Mouse (Mus musculus): ENCODE results near the gene Olfr92. TPM values are rescaled to one million over a fixed set of nuclear protein-coding genes. Genes with fewer than 3 reads are reported as not detected.
"Not testable (repeated sequence)": the region's sequence is repeated elsewhere in the genome, so short reads cannot be mapped to it uniquely, and the experiment has no call there.

The Olfr92 gene
- polyA plus RNA-seq (2012; rRNA removed) (not detected in 2 replicates), polyA plus RNA-seq (2014; fragmentation: Nextera tagmentation; extraction: Ambion mirVana) (not detected in 2 replicates)

DNA sequence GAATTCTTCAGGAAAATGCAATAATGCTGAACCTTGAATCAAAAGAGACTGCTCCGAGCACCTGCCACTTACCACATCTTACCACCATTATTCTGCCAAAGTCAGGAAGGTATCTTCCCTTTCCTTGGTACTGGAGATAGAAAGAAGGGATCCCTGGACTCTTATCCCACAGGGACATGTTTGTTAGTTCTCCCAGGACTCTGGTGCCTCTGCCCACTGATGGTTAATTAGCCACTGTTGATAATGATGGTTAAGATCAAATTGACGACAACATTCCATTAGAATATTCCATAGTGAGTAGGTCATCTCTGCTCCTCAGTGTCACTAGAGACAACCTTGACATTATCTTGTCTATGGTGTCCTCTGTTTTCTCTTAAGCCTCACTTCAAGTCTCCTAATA lies at the start of gene Olfr92:
Gene Olfr92 (minus strand): TSS at position 101 of the 400 bp plus-strand sequence.
- H3K4me1 ChIP-seq (ENCODE audit: control insufficient read depth, insufficient read depth, low read length): no peaks in the 10 kb centered on the region
- no peak for ATAC-seq (ENCODE audit: low FRiP score, low read depth)

DNA sequence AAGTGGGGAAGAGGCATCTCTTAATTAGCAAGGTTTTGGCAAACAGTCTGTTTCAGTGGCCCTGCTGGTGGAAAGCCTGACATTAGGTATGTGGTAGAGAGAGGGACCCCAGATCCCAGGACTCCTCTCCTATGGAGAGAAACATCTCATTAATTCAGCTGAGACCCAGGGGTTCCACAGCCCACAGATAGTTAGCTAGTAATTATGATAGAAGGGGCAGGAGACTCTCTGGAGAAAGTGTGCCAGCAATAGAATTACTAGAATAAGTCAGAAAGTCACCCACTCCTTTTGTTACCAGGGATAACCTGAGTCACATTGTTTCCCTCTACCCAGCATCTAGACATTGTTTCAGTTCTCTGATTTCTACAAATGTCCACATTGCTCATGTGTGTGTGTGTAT lies 41.5 kb upstream of the Olfr92 start, which contains the start of gene Olfr93:
Gene Olfr93 (minus strand): TSS at position 101 of the 400 bp plus-strand sequence.
- ATAC-seq (ENCODE audit: low FRiP score, low read depth): no peak
- TF ChIP-seq POLR2A (IDR thresholded peaks at IDR 0.05; ENCODE audit: borderline replicate concordance, extremely low read depth, insufficient read depth, insufficient read length): no peak
- Histone ChIP-seq H3K4me1 (ENCODE audit: control insufficient read depth, insufficient read depth, low read length) (no peaks in the 10 kb centered on the region), H3K4me2 (replicated peaks; ENCODE audit: low read depth, low read length, severe bottlenecking) (no peak within 1 kb of the TSS), H3K27me3 (ENCODE audit: control insufficient read depth, insufficient read depth, low read length) (no peaks in the 10 kb centered on the region), H3K4me3 (replicated peaks; ENCODE audit: low read length) (no peak within 1 kb of the TSS), H3K9ac (ENCODE audit: low read depth, low read length, severe bottlenecking) (no peak within 1 kb of the TSS), H3K9me3 (ENCODE audit: control insufficient read depth, low read length) (no peaks in the 10 kb centered on the region), H3K36me3 (ENCODE audit: control insufficient read depth, insufficient read depth, low read length) (no peaks in the 10 kb centered on the region), H3K27ac (replicated peaks; ENCODE audit: low read depth, low read length) (no peak within 1 kb of the TSS)
- DNase-seq (ENCODE audit: low spot score): no peak

More for the DNA sequence above, at the start of gene Olfr92:
- TF ChIP-seq POLR2A (IDR thresholded peaks at IDR 0.05; ENCODE audit: borderline replicate concordance, extremely low read depth, insufficient read depth, insufficient read length): no peak
- DNase-seq (ENCODE audit: low spot score): no peak
- no peak within 1 kb of the TSS for H3K4me2 ChIP-seq (replicated peaks; ENCODE audit: low read depth, low read length, severe bottlenecking)
- no peaks in the 10 kb centered on the region for H3K36me3 ChIP-seq (ENCODE audit: control insufficient read depth, insufficient read depth, low read length)
- H3K9ac ChIP-seq (ENCODE audit: low read depth, low read length, severe bottlenecking): no peak within 1 kb of the TSS
- no peak within 1 kb of the TSS for H3K27ac ChIP-seq (replicated peaks; ENCODE audit: low read depth, low read length)
- WGBS: 82% methylated on average over 2 of the region's 2 CpGs
- no peaks in the 10 kb centered on the region for H3K27me3 ChIP-seq (ENCODE audit: control insufficient read depth, insufficient read depth, low read length)
- no peak within 1 kb of the TSS for H3K4me3 ChIP-seq (replicated peaks; ENCODE audit: low read length)
- H3K9me3 ChIP-seq (ENCODE audit: control insufficient read depth, low read length): no peaks in the 10 kb centered on the region

DNA sequence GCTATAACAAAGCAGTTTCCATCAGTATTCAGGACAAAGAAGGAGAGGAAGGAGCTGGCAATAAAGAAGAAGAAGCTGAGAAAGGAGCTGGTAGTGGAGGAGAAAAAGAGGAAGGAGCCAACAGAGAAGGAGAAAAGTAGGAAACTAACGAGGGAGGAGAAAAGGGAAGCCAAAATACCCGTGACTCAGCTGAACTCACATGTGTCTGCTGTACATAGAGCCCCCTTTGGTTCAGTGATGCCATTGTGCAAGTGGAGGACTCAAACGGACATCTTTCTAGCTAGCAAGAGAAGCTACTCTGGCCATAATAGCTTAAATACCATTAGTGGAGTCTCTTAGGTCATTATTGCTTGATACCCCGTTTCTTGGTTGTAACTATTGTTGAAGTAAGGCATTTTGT lies 11.5 kb upstream of the Olfr92 start:
- not testable (repeated sequence) for H3K27ac ChIP-seq (replicated peaks; ENCODE audit: low read depth, low read length); H3K4me3 ChIP-seq (replicated peaks; ENCODE audit: low read length); H3K4me2 ChIP-seq (replicated peaks; ENCODE audit: low read depth, low read length, severe bottlenecking); H3K4me1 ChIP-seq (ENCODE audit: control insufficient read depth, insufficient read depth, low read length); DNase-seq (ENCODE audit: low spot score); H3K9me3 ChIP-seq (ENCODE audit: control insufficient read depth, low read length); H3K27me3 ChIP-seq (ENCODE audit: control insufficient read depth, insufficient read depth, low read length); ATAC-seq (ENCODE audit: low FRiP score, low read depth); H3K9ac ChIP-seq (ENCODE audit: low read depth, low read length, severe bottlenecking); H3K36me3 ChIP-seq (ENCODE audit: control insufficient read depth, insufficient read depth, low read length)
- WGBS: 75% methylated on average over 4 of the region's 4 CpGs

DNA sequence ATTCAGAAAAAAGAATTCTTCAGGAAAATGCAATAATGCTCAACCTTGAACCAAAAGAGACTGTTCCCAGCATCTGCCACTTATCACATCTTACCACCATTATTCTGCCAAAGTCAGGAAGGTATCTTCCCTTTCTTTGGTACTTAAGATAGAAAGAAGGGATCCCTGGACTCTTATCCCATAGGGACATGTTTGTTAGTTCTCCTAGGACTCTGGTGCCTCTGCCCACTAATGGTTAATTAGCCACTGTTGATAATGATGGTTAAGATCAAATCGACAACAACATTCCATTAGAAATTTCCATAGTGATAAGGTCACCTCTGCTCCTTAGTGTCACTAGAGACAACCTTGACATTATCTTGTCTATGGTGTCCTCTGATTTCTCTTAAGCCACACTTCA lies 21.7 kb downstream of the Olfr92 start, which contains the start of gene Olfr91:
Gene Olfr91 (minus strand): TSS at position 101 of the 400 bp plus-strand sequence.
- H3K4me2 ChIP-seq (replicated peaks; ENCODE audit: low read depth, low read length, severe bottlenecking): no peak within 1 kb of the TSS
- no peaks in the 10 kb centered on the region for H3K27me3 ChIP-seq (ENCODE audit: control insufficient read depth, insufficient read depth, low read length)
- no peak within 1 kb of the TSS for H3K27ac ChIP-seq (replicated peaks; ENCODE audit: low read depth, low read length)
- DNase-seq (ENCODE audit: low spot score) (no peak), ATAC-seq (ENCODE audit: low FRiP score, low read depth) (no peak)
- TF ChIP-seq POLR2A (IDR thresholded peaks at IDR 0.05; ENCODE audit: borderline replicate concordance, extremely low read depth, insufficient read depth, insufficient read length): no peak
- H3K4me3 ChIP-seq (replicated peaks; ENCODE audit: low read length): no peak within 1 kb of the TSS
- no peaks in the 10 kb centered on the region for H3K36me3 ChIP-seq (ENCODE audit: control insufficient read depth, insufficient read depth, low read length)
- WGBS: 88% methylated on average over 1 of the region's 1 CpGs
- no peaks in the 10 kb centered on the region for H3K9me3 ChIP-seq (ENCODE audit: control insufficient read depth, low read length)
- no peak within 1 kb of the TSS for H3K9ac ChIP-seq (ENCODE audit: low read depth, low read length, severe bottlenecking)
- H3K4me1 ChIP-seq (ENCODE audit: control insufficient read depth, insufficient read depth, low read length): no peaks in the 10 kb centered on the region

DNA sequence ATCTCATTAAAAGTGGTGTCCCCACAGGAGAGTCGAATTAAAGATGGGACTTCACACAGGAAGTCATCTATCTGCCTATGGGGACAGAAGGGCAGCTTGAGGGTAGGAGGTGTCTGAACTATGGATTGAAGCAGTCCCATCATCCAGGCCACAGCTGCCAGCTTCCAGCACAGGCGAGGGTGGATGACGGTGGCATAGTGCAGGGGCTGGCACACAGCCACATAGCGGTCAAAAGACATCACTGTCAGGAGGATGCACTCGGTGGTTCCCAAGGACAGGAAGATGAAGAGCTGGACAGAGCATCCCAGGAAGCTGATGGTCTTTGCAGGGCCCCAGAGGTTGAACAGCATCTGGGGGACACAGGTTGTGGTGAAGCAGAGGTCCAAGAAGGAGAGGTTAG lies 26.6 kb downstream of the Olfr92 start:
- 77% methylated on average over 5 of the region's 5 CpGs for WGBS
- TF ChIP-seq POLR2A (IDR thresholded peaks at IDR 0.05; ENCODE audit: borderline replicate concordance, extremely low read depth, insufficient read depth, insufficient read length): no peak

DNA sequence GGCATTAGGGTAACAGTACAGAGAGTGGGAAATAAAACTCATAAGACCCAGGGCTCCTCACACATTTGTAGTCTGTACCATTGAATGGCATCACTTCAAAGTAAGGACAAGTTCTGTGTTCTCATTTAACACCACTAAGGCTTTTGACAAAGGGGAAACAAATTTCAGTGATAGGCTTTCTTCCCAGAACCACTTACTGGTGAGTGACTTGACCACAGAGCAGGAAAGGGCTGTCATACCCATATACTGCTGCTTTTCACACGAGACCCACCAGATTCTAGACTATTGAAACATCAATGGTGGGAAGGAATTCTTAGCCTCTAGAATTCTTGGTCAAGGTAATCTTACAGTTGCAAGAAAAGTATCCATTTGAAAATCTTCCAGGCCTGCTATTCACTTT lies 27.7 kb downstream of the Olfr92 start:
- TF ChIP-seq POLR2A (IDR thresholded peaks at IDR 0.05; ENCODE audit: borderline replicate concordance, extremely low read depth, insufficient read depth, insufficient read length): no peak
- no peak overlapping the region for H3K4me3 ChIP-seq (replicated peaks; ENCODE audit: low read length)
- 75% methylated on average over 1 of the region's 1 CpGs for WGBS
- no peak overlapping the region for H3K27ac ChIP-seq (replicated peaks; ENCODE audit: low read depth, low read length)
- H3K9ac ChIP-seq (ENCODE audit: low read depth, low read length, severe bottlenecking): no peak overlapping the region
- ATAC-seq (ENCODE audit: low FRiP score, low read depth) (no peak), DNase-seq (ENCODE audit: low spot score) (no peak)
- H3K9me3 ChIP-seq (ENCODE audit: control insufficient read depth, low read length): no peaks in the 10 kb centered on the region
- H3K4me1 ChIP-seq (ENCODE audit: control insufficient read depth, insufficient read depth, low read length): no peaks in the 10 kb centered on the region
- H3K27me3 ChIP-seq (ENCODE audit: control insufficient read depth, insufficient read depth, low read length): no peaks in the 10 kb centered on the region
- no peak overlapping the region for H3K4me2 ChIP-seq (replicated peaks; ENCODE audit: low read depth, low read length, severe bottlenecking)
- no peaks in the 10 kb centered on the region for H3K36me3 ChIP-seq (ENCODE audit: control insufficient read depth, insufficient read depth, low read length)

More for the DNA sequence above, 26.6 kb downstream of the Olfr92 start:
- no peaks in the 10 kb centered on the region for H3K9me3 ChIP-seq (ENCODE audit: control insufficient read depth, low read length)
- H3K4me2 ChIP-seq (replicated peaks; ENCODE audit: low read depth, low read length, severe bottlenecking): no peak overlapping the region
- DNase-seq (ENCODE audit: low spot score) (no peak), ATAC-seq (ENCODE audit: low FRiP score, low read depth) (no peak)
- no peaks in the 10 kb centered on the region for H3K36me3 ChIP-seq (ENCODE audit: control insufficient read depth, insufficient read depth, low read length)
- H3K27me3 ChIP-seq (ENCODE audit: control insufficient read depth, insufficient read depth, low read length): no peaks in the 10 kb centered on the region
- no peaks in the 10 kb centered on the region for H3K4me1 ChIP-seq (ENCODE audit: control insufficient read depth, insufficient read depth, low read length)
- H3K9ac ChIP-seq (ENCODE audit: low read depth, low read length, severe bottlenecking): no peak overlapping the region
- H3K27ac ChIP-seq (replicated peaks; ENCODE audit: low read depth, low read length): no peak overlapping the region
- no peak overlapping the region for H3K4me3 ChIP-seq (replicated peaks; ENCODE audit: low read length)

All from limb, embryonic 14.5 days (tissue).